Mouse (Mus musculus) midbrain, embryonic 13.5 days (tissue): ENCODE measurements at regions not wholly inside any gene's neighbourhood (a gene's known extent, or its start where the extent isn't known, plus 50 kb on each side); places are given as distances from the start of the nearest gene placed in this dataset.
"Not testable (repeated sequence)": the region's sequence is repeated elsewhere in the genome, so short reads cannot be mapped to it uniquely, and the experiment has no call there.

Experiments used
- ATAC-seq: fragments of 200-750 bp; cut with Nextera tagmentation; 2 replicates; pipeline ENCODE4 v1.8.0; 2017; ENCODE audit warnings: mild to moderate bottlenecking, moderate TSS enrichment, moderate library complexity
- H3K27ac ChIP-seq: fragments of 300-500 bp; sonication (generic); 2 replicates; pipeline ENCODE4 v1.5.1; 2015; ENCODE audit warnings: inconsistent platforms, mild to moderate bottlenecking, moderate library complexity
- H3K27me3 ChIP-seq: fragments of 300-500 bp; sonication (generic); 2 replicates; pipeline ENCODE4 v1.6.1; 2015; ENCODE audit warnings: mild to moderate bottlenecking, inconsistent platforms
- H3K36me3 ChIP-seq: fragments of 300-500 bp; sonication (generic); 2 replicates; pipeline ENCODE4 v1.6.1; 2015; ENCODE audit warnings: mild to moderate bottlenecking, inconsistent platforms
- H3K4me1 ChIP-seq: fragments of 300-500 bp; sonication (generic); replicated peaks from 2 replicates; pipeline ENCODE4 v1.6.1; 2015; ENCODE audit warnings: inconsistent platforms
- H3K4me2 ChIP-seq: fragments of 300-500 bp; sonication (generic); replicated peaks from 2 replicates; pipeline ENCODE4 v1.6.1; 2015; ENCODE audit warnings: moderate library complexity, mild to moderate bottlenecking, inconsistent platforms
- H3K4me3 ChIP-seq: fragments of 300-500 bp; sonication (generic); replicated peaks from 2 replicates; pipeline ENCODE4 v1.5.1; 2015; ENCODE audit warnings: mild to moderate bottlenecking, inconsistent platforms
- H3K9ac ChIP-seq: fragments of 300-500 bp; sonication (generic); replicated peaks from 2 replicates; pipeline ENCODE4 v1.6.1; 2015; ENCODE audit warnings: mild to moderate bottlenecking, inconsistent platforms
- H3K9me3 ChIP-seq: fragments of 300-500 bp; sonication (generic); 2 replicates; pipeline ENCODE4 v1.6.1; 2016; ENCODE audit warnings: mild to moderate bottlenecking, inconsistent platforms
- WGBS: fragments of 180-500 bp; shearing (Covaris S2); methylation state at CpG from one replicate; pipeline ENCODE4 v1.1.7; 2015; 5-methylcytosine and 5-hydroxymethylcytosine counted together

DNA sequence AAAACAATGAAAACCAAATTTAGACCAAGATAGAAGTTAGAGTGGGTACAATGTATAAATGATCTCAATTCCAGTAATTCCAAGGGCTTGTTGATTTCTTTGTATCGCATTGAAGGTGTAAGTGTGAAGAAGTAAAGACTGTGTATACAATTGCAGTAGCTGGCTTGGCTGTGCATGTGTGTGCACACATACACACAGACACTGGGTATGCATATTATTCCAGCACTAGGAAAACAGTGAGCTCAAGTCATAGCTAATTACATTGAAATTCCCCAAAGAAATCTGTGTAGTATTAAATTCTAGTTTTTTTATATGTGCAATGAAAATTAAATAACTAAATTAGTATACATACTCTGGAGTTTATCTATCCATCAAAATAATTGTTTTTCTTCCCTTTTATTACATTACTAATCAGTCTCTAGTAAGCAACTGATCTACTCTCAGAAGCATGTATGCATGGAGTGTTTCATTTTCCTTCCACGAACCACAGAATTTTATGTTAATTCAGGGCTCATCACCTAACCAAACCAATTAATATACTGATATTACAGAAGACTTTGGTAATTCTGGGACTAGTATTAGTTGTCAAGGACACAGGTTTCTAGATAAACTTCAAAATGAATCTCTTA is 56.5 kb downstream of the Gm8797 start:
- no peak overlapping the region for H3K27ac ChIP-seq
- H3K4me1 ChIP-seq, result no peaks in the 10 kb centered on the region
- no peaks in the 10 kb centered on the region for H3K27me3 ChIP-seq
- no peak for ATAC-seq
- H3K4me3 ChIP-seq, result no peak overlapping the region
- H3K4me2 ChIP-seq, result no peak overlapping the region
- H3K36me3 ChIP-seq, result no peaks in the 10 kb centered on the region
- H3K9me3 ChIP-seq, result no peaks in the 10 kb centered on the region
- WGBS, result 90% methylated on average over 2 of the region's 2 CpGs
- H3K9ac ChIP-seq, result no peak overlapping the region

DNA sequence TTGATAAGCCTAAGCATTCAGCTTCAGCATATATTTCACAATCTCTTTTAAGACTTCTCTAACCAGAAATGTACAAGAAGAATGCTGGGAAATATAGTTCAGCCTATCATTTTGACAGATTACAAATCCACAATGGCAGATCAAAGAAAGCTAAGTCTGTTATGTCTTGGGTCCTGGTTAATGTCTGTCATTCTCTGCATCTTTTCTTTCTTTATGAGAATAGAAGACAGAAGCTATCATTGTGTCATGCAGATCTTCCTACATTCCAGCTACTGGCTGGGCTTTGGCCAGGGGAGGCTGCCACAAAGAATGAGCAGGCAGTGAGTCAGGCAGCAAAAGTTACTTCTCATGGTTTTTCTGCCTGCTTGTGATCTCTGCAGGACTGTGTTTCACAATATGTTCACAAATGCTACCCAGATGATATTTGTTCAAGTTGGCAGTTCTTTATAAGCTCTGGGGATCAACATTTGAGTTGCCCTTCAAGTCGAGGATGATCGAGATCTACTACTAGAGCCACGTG is 60.5 kb downstream of the Gm8797 start:
- Histone ChIP-seq H3K9ac (no peak overlapping the region), H3K4me3 (no peak overlapping the region), H3K36me3 (no peaks in the 10 kb centered on the region), H3K27me3 (no peaks in the 10 kb centered on the region), H3K4me2 (no peak overlapping the region), H3K9me3 (no peaks in the 10 kb centered on the region), H3K27ac (no peak overlapping the region), H3K4me1 (no peaks in the 10 kb centered on the region)
- no peak for ATAC-seq
- WGBS, result 73% methylated on average over 3 of the region's 3 CpGs

DNA sequence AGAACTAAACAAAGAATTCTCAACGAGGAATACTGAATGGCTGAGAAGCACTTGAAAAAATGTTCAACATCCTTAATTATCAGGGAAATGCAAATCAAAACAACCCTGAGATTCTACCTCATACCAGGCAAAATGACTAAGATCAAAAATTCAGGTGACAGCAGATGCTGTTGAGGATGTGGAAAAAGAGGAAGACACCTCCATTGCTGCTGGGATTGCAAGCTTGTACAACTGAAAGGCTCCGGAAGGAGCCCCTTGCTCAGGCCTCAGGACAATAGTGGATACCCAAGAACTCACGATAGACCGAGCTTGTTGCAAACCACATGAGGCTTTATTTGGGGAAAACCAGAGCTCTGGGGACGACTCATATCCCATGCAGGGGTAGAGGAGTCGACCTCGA is 69.6 kb downstream of the Gm8797 start:
- not testable (repeated sequence) for H3K9ac ChIP-seq, ATAC-seq, H3K4me3 ChIP-seq, H3K27me3 ChIP-seq, H3K9me3 ChIP-seq, H3K36me3 ChIP-seq, H3K4me1 ChIP-seq, H3K27ac ChIP-seq, H3K4me2 ChIP-seq
- 91% methylated on average over 7 of the region's 7 CpGs for WGBS

DNA sequence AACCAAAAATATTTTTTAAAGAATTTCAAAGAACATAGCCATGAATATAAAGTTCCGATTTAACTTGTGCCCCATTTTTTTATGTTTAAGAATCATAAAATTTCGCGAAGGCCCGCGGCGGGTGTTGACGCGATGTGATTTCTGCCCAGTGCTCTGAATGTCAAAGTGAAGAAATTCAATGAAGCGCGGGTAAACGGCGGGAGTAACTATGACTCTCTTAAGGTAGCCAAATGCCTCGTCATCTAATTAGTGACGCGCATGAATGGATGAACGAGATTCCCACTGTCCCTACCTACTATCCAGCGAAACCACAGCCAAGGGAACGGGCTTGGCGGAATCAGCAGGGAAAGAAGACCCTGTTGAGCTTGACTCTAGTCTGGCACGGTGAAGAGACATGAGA is 109.6 kb downstream of the Gm8797 start:
- not testable (repeated sequence) for H3K27me3 ChIP-seq, H3K4me2 ChIP-seq, H3K36me3 ChIP-seq, H3K27ac ChIP-seq, H3K9ac ChIP-seq, H3K9me3 ChIP-seq, H3K4me3 ChIP-seq, H3K4me1 ChIP-seq, ATAC-seq
- 27% methylated on average over 20 of the region's 20 CpGs for WGBS

DNA sequence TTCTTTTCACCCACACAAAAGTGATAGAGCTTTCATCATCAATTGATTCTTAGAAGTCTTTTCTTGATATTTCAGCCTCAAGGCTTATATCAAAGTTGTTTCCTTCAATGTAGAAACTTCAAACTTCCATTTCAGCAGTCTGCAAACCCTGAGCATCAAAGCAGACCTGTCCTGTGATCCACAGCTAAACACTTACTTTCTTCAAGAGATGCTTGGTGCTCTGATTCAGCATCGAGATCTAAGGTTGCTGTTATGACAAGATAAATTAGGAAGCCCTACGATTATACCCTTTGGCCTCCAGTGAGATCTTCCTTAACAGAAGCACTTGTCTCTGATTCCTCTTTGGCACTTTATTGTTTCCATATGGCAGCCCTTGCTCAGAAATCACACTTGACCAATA is 119.8 kb downstream of the Gm8797 start:
- H3K4me2 ChIP-seq, result no peak overlapping the region
- H3K9me3 ChIP-seq, result no peaks in the 10 kb centered on the region
- no peaks in the 10 kb centered on the region for H3K4me1 ChIP-seq
- no peaks in the 10 kb centered on the region for H3K36me3 ChIP-seq
- no peaks in the 10 kb centered on the region for H3K27me3 ChIP-seq
- no peak overlapping the region for H3K9ac ChIP-seq
- no peak overlapping the region for H3K4me3 ChIP-seq
- 74% methylated on average over 2 of the region's 2 CpGs for WGBS
- no peak for ATAC-seq
- H3K27ac ChIP-seq, result no peak overlapping the region

DNA sequence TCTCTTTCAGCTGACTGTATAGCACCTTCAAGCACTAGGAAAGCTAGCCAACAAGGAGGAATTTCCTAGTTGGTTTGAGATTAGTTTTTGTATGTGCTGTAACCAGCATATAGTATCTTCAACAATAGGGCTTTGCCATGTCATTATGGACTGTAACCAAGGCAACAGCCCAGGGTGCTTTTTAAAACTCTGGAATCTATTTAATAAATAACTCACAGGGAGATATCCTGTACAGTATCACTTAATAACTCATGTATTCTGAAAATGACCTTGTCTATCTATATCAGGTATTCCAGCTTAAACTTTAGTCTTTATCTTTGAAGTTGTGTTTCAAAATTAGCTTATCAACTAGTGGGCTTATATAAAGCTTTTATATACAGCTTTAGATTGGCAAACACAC is 128.5 kb downstream of the Gm8797 start:
- H3K9me3 ChIP-seq, result no peaks in the 10 kb centered on the region
- no peaks in the 10 kb centered on the region for H3K36me3 ChIP-seq

DNA sequence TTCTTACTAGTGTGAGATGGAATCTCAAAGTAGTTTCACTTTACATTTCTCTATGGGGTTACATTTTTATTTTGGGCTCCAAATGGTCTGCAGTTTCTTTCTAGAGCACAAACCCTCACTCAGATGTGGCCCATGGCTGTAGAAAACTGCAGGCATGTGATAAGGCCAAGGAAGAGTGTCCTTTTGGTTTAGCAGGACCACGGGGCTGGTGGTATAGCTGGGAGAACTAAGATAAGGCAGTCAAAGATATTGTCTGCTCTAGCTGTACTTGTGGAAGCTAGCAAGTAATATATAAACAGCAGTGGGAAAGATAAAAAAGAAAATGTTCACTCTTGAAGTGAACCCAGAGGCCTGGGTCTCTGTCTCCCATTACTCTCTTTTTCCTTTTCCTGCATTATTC is 166.9 kb downstream of the Gm8797 start:
- no peaks in the 10 kb centered on the region for H3K27me3 ChIP-seq
- no peak overlapping the region for H3K4me3 ChIP-seq
- no peaks in the 10 kb centered on the region for H3K4me1 ChIP-seq
- no peaks in the 10 kb centered on the region for H3K36me3 ChIP-seq
- no peak overlapping the region for H3K27ac ChIP-seq
- no peaks in the 10 kb centered on the region for H3K9me3 ChIP-seq
- H3K4me2 ChIP-seq, result no peak overlapping the region
- 87% methylated on average over 1 of the region's 1 CpGs for WGBS
- H3K9ac ChIP-seq, result no peak overlapping the region
- ATAC-seq, result no peak

More for the DNA sequence above, 128.5 kb downstream of the Gm8797 start:
- no peaks in the 10 kb centered on the region for H3K4me1 ChIP-seq
- no peak overlapping the region for H3K9ac ChIP-seq
- H3K27me3 ChIP-seq, result no peaks in the 10 kb centered on the region
- H3K4me3 ChIP-seq, result no peak overlapping the region
- H3K4me2 ChIP-seq, result no peak overlapping the region
- no peak for ATAC-seq
- H3K27ac ChIP-seq, result no peak overlapping the region

DNA sequence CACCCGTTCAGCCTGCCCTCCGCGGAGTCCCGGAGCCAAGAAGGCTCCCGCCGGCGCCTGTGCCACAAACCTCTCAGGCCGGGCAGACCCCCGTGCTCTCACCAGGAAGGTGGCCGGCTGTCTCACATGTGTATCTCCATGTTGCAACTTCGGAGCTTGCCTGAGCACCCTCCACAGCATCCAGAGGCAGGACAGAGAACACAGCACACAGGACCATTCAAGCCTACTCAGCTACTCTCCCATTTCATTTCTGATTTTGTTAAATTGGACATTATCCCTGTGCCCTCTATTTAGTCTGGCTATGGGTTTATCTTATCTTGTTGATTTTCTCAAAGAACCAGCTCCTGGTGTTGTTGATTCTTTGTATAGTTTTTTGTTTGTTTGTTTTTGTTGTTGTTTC is 199.6 kb downstream of the Gm8797 start:
- H3K4me1 ChIP-seq, H3K27ac ChIP-seq, H3K9ac ChIP-seq, H3K9me3 ChIP-seq, ATAC-seq, H3K27me3 ChIP-seq, H3K36me3 ChIP-seq, H3K4me3 ChIP-seq, H3K4me2 ChIP-seq: not testable (repeated sequence)
- 86% methylated on average over 11 of the region's 11 CpGs for WGBS

DNA sequence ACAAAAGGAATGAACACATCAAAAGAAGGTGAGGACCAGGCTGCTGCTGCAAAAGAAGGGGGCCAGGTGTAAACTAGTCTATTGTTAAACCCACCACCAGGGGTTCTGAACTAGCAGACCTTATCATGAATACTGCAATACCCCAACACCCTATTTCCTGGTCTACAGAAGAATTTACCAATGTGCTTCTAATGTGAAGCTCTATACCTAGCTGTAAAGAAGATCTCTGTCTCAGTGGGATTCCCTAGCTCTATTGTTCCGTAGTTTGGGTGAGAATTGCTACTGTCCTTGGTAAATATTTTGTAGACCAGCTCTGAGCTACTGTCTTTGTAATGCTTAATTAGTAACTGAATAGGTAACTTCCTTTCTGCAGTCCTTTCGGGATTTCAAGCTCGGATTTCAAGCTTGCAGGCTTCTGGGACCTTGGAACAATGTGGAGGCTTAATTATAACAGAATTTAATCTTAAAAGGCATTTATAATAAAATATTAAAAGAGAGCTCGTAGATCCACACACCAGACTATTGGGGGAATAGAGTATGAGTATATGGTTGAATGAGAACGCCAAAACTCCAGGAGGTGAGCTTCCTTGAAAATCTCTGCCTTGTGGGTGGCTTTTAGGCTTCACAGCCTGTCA is 238.5 kb downstream of the Gm8797 start:
- H3K4me1 ChIP-seq, H3K27ac ChIP-seq, ATAC-seq, H3K9ac ChIP-seq, H3K4me2 ChIP-seq, H3K9me3 ChIP-seq, H3K27me3 ChIP-seq, H3K36me3 ChIP-seq, H3K4me3 ChIP-seq: not testable (repeated sequence)
- WGBS, result 80% methylated on average over 5 of the region's 5 CpGs

DNA sequence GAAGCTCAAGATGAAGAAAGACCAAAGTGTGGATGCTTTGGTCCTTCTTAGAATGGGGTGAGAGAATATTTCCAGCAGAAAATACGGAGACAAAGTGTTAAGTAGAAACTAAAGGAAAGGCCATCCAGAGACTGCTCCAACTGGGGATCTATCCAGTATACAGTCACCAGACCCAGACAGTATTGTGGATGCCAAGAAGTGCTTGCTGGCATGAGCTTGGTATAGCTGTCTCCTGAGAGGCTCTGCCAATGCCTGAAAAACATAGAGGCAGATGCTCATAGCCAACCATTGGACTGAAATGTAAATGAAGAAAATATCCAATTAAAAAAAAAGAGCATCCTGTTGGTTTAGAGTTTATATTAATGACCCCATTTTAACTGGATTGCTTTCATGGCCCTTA is 253.8 kb downstream of the Gm8797 start:
- no peak overlapping the region for H3K27ac ChIP-seq
- no peak overlapping the region for H3K4me2 ChIP-seq
- H3K27me3 ChIP-seq, result no peaks in the 10 kb centered on the region
- H3K9ac ChIP-seq, result no peak overlapping the region
- ATAC-seq, result no peak
- 78% methylated on average over 1 of the region's 1 CpGs for WGBS
- no peaks in the 10 kb centered on the region for H3K4me1 ChIP-seq
- no peak overlapping the region for H3K4me3 ChIP-seq
- no peaks in the 10 kb centered on the region for H3K9me3 ChIP-seq
- no peaks in the 10 kb centered on the region for H3K36me3 ChIP-seq

DNA sequence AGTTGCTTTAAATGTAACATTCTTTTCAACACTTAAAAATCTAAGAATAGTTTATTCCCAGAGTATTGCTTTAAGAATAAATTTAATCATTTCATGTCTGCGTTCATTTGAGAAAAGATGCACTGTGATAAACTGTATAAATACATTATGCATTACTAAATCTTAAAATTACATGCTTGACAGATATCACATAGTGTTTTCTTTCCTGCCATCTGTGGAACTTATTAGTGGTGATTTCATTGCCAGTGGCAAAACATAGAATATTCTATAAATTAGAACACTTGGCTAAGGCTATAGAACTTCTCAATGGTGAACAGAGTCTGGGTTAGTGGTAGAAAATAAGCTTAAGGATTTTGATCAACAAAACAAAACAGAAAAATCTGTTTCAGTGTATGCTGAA is 268.1 kb downstream of the Gm8797 start:
- H3K4me1 ChIP-seq, result no peaks in the 10 kb centered on the region
- no peaks in the 10 kb centered on the region for H3K27me3 ChIP-seq
- H3K27ac ChIP-seq, result no peak overlapping the region
- no peak overlapping the region for H3K4me3 ChIP-seq
- 85% methylated on average over 1 of the region's 1 CpGs for WGBS
- H3K9me3 ChIP-seq, result no peaks in the 10 kb centered on the region
- H3K9ac ChIP-seq, result no peak overlapping the region
- no peaks in the 10 kb centered on the region for H3K36me3 ChIP-seq
- no peak for ATAC-seq
- H3K4me2 ChIP-seq, result no peak overlapping the region

DNA sequence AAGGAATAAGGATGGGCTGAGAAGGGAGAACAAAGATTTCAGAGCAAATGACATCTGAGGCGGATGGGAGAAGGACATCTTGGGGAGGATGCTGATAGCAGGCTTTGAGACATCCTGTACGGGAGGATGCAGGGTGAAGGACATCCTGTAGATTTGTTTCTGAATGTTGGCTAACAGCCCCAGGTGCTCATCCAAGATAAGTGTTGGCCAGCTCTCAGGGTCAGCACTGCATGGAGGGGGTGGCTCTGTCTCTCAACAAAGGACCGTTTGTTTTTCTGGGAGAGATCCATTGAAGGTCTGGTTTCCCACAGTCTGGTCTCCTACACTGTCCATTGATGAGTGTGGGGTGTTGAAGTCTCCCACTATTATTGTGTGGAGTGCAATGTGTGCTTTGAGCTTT is 290.7 kb downstream of the Gm8797 start:
- not testable (repeated sequence) for H3K9me3 ChIP-seq, H3K9ac ChIP-seq, H3K4me1 ChIP-seq, H3K4me2 ChIP-seq, H3K4me3 ChIP-seq, H3K36me3 ChIP-seq, ATAC-seq, H3K27me3 ChIP-seq, H3K27ac ChIP-seq
- 67% methylated on average over 3 of the region's 3 CpGs for WGBS

DNA sequence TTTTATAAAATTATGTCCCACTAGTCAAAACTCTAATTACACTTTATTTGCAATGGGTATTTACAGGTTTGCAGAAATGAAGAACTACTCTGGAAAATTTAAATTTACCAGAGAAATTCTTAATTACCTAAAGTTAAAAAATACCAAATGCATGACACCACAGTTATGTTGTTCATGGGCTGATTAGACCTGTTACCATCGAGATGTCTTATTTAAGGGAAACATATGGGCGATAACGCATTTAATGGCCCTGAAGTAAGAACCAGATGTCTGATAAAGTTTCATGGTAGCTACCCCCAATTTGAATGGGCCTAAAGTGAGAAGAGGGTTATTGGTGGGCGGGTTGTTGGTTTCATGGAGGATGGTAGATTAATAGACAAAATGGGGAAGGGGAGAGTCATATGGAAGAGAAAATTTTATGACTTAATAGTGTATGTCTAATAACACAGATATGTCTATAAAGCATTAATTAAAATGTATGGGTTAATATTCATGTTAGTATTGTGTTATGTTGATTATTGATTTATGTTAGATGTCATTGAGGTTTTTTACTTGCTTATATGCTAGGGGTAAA is 299.0 kb downstream of the Gm8797 start:
- ATAC-seq, result no peak
- Histone ChIP-seq H3K27ac (no peak overlapping the region), H3K36me3 (no peaks in the 10 kb centered on the region), H3K9ac (no peak overlapping the region), H3K9me3 (no peaks in the 10 kb centered on the region), H3K4me3 (no peak overlapping the region), H3K4me2 (no peak overlapping the region), H3K27me3 (no peaks in the 10 kb centered on the region), H3K4me1 (no peaks in the 10 kb centered on the region)
- 94% methylated on average over 4 of the region's 4 CpGs for WGBS
